Mouse (Mus musculus) cerebellum, adult 2 months (tissue): ENCODE measurements around the gene Gab2.

Experiments
- CTCF ChIP-seq: fragments of 200-500 bp; IDR thresholded peaks from 2 replicates; pipeline ENCODE4 v1.5.1; 2011; ENCODE audit warnings: low read depth, mild to moderate bottlenecking, control low read depth, low read length, moderate library complexity, borderline replicate concordance; ENCODE audit not compliant: insufficient read depth
- POLR2A ChIP-seq: fragments of 200-500 bp; IDR thresholded peaks from 2 replicates; pipeline ENCODE4 v1.6.1; 2011; ENCODE audit warnings: low read length, control low read depth, borderline replicate concordance; ENCODE audit not compliant: insufficient read depth

DNA sequence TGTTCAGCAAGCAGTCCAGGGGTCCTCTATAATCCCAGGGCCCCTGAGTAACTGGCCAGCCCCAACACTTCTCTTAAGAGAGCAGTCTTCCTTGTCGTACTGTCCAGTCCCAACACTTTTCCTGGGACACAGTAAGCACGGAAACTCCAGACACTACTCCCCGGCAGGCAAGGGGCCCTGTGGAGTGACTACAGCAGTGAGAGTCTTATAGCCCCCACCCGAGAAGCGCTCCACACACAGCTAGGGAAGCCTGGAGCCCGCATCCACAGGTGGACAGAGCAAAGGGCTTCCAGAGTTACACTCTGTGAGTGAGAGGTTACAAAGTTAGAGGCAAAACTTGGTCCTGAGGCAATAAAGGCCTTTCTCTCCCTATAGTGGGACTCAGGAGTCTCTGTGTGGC lies 268.1 kb downstream of the Gab2 start:
- no peak for TF ChIP-seq POLR2A
- no peak for TF ChIP-seq CTCF
